Mouse (Mus musculus): ENCODE results near the gene Fcor.
A peak's percentile ranks its signal among the peaks of the same experiment; 100 is the strongest.

Fcor gene

DNA sequence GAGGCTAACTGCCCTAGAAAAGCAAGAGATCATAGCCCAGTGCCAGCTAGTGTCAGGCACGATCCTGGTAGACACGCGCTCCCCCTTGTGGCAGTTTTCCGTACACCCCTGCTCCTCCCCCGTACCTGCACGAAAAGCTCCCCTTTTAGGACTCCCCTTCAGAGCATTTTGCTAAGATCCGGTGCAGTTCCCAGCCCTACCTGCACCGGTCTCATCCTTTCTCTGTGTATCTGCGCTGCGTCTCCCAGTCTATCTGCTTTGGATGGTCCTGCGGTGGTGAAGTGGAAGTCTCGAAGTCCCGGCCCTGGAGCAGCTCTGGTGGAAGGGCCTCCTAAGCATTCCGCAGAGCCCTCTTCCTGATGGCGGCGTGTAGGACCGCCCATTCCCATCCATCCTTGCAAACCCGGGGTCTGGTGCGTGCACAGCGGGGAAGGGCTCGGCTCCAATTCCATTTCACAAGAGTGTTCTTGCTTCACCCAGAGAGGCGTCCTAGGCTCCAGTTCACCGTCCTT, at the start of gene Fcor:
Gene Fcor, minus strand, starts transcription at position 383 of the 512 bp plus-strand sequence.
- DNase-seq (ENCODE audit: low read depth, low spot score) = peak; percentile 42

DNA sequence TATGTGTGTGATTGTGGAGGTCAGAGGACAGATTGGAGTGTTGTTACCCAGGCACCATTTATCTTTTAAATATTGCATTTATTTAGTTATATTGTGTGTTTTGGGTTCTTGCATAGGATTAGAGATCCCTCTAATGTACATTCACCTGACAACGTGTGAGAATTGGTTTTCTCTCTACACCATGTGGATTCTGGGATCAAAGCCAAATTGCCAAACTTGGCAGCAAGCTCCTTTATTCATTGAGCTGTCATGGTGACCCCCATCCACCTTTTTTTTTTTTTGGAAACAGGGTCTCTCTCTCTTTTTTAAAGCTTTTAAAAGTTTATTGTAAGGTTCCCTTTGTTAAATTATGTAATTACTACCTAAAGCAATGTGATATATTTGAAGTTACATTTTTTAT, 48.9 kb upstream of the Fcor start:
- no peak for DNase-seq (ENCODE audit: low read depth, low spot score)

DNA sequence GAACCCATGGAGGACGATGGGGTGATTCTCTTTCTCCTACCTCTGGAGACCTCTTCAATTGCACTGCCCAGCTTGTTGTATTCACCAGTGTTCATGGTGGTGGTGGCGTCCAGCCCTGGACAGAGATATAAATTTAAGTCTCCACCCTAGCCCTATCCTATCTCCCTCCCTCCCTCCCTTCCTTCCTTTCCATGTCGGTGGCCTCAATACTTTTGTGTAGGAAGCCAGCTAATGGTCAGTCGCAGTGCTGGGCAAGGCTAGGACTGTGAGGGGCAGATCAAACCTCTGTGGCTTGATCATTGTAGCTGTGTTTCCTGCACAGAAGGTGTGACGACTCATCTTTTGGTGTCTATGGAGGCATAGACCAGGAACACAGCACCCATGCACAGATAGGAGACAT, 48.4 kb upstream of the Fcor start, which contains the start of gene Clec4g:
Gene Clec4g, minus strand, starts transcription at position 101 of the 400 bp plus-strand sequence.
- DNase-seq (ENCODE audit: low read depth, low spot score) = no peak

DNA sequence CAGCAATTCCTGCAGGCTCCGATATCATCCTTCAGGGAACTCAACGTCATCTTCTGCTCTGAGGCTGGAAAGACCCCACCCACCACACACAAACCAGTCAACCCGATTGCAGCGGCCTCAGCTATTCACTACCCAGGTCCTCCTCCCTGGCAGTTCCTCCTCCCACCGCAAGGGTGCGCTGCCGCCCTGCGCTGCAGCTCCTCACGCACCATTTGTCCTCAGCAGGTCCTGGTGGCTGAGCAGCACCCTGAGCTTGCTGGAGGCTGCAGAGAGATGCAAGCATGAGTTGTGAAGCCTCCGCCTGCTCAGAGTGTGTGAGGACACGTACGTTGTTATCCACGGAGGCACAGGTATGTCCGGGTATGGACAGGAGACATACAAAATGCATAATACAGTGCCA, 46.4 kb upstream of the Fcor start:
- DNase-seq (ENCODE audit: low read depth, low spot score) = peak; percentile 29

DNA sequence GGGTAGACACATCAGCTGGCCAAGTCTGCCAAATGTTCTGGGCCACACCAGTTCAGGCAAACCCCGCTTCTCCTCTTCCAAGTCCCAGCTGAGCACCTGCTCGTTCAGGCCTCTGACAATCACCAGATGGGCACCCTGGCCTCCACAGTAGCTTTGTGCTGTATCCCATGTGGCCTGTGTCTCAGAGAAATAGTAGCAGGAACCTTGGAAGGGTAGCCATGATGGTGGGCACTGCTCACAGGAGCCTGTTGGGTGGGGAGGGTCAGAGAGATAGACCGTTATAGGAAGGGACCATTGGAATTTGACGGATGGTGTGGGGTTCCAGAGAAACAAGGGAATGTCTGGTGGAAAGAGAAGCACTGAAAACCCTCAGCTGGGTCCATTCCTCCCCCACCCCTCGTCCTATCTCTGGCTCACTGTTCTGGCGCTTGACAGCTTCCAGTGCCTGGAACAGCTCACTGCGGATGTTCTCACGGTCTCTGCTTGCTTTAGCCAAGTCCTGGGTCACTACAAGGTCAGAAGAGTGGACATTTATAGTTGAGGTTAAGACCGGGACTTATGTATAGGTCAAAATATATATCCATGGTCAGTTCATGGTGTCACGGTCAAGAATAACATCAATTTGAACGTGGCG, 45.3 kb upstream of the Fcor start:
- DNase-seq (ENCODE audit: low read depth, low spot score) = no peak

DNA sequence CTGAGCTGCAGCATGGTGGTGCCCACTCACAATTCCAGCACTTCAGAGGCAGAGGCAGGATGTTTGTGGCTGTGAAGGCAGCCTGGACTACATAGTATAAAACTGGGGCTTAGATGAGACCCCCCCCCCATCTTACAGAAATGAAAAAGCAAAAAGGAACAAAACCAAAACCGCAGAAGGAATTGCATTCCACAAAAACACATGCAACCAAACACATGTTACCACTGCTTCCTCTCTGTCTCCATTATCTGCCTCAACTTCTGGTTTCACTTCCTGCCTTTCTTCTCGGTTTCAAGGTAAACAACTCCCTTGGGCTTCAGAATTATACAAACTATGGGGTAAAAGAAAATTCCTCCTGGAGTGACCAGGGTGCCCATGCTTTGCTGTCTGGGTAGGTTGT, 39.5 kb upstream of the Fcor start:
- no peak for DNase-seq (ENCODE audit: low read depth, low spot score)

DNA sequence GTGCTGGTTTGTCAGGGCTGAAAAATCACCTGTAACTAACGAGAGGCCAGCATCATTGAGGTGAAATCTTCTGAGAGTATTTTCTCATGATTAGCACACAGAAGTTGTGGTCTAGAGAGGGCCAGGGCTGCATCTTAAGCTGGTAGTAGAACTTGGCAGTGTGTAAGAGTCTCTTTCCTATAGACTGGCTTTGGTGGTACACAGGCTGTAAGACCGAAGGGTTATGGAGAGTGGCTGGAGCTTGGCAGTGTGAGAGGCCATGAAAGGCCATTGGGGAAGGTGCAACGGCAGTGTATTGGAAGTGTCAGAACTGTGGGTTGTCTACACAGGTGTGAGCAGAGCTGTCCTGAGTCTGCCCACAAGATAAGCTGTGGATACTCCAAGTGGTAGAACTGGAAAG, 38.1 kb upstream of the Fcor start:
- no peak for DNase-seq (ENCODE audit: low read depth, low spot score)

DNA sequence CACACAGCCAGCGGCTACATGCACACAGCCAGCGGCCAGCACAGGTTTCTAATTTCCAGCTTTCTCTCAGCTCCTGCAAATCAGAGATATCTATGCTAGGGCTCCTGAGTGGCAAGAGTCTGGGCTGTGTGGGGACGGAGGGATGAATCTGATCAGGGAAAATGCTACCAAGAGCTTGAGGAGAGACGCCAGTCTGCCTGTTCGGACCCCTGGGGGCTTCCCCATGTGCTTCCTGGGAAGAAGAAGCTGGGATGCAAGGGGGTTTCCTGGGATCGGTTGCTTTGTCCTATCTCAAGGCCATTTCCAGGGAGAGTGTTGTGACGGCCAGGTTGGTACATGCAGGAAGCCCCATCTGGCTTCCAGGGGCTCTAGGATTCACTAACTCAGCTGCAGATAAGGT, 35.4 kb upstream of the Fcor start:
- DNase-seq (ENCODE audit: low read depth, low spot score) = no peak

DNA sequence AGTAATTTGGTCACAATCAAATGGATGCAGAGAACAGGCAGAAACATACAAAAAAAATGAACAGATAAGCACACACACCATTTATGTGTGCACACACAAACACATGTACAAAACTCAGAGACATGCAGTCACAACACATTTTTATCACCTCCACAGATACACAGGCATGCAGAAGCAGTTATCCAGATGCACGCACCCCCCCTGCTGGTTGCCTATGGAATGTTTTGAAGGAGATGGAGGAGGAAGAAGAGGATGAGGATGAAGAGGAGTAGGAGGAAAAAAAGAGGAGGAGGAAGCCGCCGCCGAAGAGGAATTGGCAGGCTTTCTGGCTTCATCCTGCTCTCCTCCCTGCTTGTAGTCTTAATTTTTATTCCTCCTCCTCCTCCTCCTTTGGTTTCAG, 33.5 kb upstream of the Fcor start:
- DNase-seq (ENCODE audit: low read depth, low spot score) = no peak

DNA sequence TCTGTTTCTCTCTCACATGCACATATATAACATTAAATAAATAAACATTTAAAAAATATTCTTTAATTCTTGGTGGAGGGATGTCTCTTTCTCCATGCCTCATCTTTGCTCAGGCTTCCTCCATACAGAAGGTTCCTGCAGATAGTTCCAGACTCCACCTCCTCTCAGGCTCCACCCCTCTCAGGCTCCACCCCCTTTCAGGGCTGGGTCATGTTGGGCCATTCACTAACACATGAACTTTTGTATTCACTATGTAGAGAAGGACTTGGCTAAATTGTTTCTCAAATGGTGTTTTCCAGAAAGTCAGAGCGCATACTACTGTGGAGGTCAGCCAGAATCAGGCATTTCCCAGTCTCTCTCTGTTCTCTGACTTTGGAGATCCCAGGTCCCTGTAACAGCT, 29.3 kb upstream of the Fcor start:
- DNase-seq (ENCODE audit: low read depth, low spot score) = no peak

DNA sequence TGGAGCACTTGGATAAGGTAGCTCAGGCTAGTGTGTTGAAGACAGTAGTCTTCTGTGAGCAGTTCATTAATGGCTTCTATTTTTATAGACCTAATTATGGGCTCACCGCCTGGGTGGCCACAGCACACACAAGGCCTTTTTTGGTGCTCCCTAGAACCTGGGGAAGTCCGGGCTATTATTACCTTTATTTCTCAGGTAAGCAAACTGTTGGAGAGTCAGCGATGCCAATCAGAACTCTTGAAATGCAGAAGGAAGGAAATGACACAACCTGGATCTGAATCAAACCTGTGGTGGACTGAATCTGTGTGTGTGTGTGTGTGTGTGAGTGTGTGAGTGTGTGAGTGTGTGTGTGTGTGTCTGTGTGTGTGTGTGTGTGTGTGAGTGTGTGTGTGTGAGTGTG, 22.0 kb upstream of the Fcor start, which contains the start of gene Fcer2a:
Gene Fcer2a, minus strand, starts transcription at position 55 of the 400 bp plus-strand sequence.
- DNase-seq (ENCODE audit: low read depth, low spot score) = no peak

DNA sequence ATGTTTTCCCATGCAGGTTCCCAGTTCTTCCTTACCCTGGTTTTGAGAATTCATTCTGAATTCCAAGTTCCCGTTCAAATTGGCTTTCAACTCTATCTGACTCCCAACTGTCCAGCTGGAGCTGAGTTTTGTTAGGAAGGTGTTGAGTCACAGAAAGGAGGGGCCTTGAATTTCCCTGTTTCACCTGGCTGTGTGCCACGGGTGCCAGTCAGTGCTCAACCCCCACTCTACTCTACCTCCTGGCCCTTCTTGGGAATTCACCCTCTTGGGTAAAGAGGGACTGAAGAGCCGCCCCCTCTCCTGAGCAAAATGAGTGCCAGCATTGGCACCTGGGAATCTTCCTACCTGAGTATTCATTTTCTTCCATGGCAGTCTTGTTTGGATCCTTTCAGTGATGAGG, 18.6 kb upstream of the Fcor start:
- no peak for DNase-seq (ENCODE audit: low read depth, low spot score)

DNA sequence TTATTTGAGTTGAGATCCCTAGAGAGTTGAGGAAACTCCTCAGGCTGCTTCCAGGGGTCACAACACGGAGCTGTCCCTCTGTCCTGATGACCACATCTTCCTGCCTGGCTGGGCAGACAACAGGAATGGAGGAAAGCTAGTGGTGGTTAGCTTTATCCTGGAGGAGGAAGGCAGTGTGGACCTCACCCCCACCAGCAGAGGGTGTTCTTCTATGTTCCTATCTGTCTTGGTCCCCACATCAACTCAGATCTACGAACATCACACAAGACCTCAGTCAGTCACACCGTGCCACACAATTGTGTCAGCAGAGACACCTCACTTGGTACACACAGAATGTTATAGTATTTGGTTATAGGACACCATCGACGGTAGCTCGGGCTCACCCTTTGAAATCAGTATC, 15.4 kb upstream of the Fcor start:
- DNase-seq (ENCODE audit: low read depth, low spot score) = no peak

DNA sequence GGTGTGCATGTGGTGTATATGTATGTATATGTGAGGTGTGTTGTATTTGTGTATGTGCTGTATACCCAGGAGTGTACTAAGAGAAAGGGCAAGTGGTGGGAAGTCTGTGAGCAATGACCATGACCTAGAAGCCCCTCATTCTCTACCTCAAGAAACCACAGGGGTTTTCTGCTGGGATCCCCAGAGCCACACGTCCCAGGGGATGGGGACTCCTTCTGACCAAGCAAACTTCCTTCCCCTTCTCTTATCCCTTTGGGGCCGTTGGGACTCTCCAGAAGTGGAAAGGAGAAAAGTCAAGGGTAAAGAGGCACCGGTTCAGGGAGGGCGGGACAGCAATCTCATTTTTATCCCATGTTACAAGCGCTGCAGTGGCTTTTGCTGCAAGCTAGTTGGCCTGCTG, 13.3 kb upstream of the Fcor start:
- no peak for DNase-seq (ENCODE audit: low read depth, low spot score)

DNA sequence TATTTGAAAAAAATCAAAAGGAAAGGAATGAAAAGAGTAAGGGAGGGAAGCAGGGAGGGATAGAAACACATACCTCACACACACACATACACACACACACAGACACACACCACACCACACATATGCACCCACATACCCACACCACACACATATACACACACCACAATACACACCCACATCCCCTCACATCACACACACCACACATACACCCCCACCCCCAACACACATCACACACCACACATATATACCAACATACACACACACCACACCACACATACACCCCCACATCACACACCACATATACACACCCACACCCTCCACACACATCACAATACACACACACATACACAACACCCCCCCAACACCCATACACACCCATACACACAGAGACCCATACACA, 12.4 kb upstream of the Fcor start:
- DNase-seq (ENCODE audit: low read depth, low spot score) = no peak

DNA sequence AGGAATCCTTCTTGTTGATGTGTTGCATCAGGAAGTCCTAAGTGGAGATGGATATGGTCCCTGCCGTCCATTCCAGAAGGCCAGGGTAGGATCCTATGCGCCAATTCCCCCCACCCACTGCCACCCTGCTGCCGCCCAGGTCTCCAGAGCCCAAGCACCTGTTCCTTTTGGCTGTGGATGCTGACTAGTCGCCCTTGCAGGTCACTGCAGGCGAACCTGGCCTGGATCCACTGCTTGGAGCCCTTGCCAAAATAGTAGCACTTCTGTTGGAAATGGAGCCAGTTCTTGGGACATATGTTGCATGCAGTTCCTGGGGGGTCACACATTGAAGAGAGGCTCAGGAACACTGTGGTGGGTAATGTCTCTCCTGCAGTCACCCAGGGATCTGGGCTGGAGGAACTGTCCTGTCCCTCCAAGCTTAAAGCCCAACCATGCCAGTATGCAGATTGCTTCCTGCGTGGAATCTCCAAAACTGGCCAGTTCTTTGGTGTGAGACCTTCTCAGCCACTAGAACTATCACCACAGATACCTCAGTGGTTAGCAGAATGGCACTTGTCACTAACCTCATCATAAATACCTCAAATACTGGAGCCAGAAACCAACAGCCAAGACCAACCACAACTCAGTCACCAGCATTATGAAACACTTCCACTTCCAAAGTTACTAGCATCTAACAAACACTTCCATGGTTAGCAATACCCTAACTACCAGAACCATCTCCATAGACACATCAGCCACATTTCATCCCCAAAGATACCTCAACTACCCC, 11.4 kb upstream of the Fcor start:
- no peak for DNase-seq (ENCODE audit: low read depth, low spot score)

DNA sequence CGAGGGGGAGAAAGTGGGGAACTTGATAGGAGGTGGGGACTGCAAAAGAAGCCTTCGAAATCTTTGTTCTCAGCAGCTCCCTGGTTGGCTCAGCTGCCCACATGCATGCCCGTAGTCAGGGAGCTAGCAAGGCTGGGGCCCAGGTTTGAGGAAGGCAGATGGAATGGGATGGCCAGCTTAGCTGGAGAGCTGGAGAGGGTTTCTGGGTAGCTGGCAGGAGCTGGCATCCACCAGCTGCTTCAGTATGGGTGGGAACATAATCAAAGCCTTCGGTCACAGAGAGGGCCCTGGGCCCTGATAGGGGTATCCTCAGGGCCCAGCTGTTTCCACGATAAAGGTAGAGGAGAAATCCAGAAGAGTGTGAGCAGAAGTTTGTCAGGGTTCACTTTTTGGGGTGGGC, 10.3 kb upstream of the Fcor start:
- no peak for DNase-seq (ENCODE audit: low read depth, low spot score)

DNA sequence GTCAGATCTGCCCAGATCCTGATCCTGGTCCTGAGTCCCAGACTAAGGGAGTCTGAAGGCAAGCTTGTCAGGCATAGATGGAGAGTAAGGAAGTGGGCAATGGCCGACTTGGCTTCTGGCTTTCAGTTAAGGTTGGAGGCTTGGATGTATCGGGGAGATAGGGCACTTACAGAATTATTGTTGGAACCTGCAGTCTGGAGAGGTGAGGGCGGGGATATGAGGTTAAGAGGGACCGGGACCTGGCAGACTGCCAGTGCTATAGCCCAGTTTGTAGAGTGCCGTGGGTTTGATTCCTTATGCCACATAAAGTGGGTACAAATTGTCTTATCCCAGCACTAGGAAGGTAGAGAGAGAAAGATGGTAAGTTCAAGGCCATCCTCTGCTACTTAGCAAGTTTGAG, 7.5 kb upstream of the Fcor start:
- no peak for DNase-seq (ENCODE audit: low read depth, low spot score)

DNA sequence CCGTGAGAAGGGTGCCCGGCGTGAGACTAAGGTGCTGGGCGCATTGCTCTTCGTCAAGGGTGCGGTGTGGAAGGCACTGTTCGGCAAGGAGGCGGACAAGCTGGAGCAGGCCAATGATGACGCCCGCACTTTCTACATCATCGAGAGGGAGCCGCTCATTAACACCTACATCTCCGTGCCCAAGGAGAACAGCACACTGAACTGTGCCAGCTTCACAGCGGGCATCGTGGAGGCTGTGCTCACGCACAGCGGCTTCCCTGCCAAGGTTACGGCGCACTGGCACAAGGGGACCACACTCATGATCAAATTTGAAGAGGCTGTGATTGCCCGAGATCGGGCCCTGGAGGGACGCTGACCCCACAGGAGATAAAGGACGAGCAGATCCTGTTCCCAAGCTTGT, 7.1 kb upstream of the Fcor start:
- DNase-seq (ENCODE audit: low read depth, low spot score) = no peak

DNA sequence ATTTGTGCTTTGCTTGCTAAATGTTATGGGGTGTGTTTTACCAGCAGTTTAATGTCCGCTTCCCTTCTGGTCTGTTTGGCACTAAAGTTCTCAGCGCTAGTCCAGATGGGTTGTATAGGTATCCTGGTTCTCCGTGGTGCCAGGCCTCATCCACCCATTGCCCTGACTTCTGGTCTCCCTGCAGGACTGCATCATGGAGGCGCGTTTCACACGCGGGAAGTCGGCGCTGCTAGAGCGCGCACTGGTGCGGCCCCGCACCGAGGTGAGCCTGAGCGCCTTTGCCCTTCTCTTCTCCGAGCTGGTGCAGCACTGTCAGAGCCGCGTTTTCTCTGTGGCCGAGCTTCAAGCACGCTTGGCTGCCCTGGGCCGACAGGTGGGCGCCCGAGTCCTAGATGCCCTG, 6.7 kb upstream of the Fcor start:
- no peak for DNase-seq (ENCODE audit: low read depth, low spot score)

DNA sequence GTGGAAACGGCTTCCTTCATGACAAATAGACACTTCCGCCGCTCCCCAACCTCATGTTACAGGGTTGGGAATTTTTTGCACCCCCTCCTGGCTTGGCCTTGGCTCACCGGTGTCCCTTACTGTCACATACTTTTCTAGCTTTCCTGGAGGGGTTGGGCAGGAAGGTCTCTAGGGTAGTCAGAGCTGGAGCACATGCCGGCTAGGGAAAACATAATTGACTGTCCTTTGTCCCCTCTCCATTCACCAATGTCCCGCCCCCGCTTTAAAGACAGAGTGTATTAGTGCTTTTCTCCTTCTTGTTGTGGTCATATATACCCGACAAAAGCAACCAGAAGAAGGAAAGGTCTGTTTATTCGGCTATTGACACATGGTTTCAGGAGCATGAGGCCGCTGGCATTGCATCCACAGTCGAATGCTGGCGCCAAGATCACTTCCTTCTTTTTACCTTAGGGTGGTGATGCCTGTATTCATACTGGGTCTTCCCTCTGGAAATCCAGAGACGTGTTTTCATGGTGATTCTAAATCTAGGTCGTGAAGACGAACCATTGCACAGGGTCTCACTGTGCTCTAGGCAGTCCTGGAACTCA, 4.9 kb upstream of the Fcor start:
- no peak for DNase-seq (ENCODE audit: low read depth, low spot score)

DNA sequence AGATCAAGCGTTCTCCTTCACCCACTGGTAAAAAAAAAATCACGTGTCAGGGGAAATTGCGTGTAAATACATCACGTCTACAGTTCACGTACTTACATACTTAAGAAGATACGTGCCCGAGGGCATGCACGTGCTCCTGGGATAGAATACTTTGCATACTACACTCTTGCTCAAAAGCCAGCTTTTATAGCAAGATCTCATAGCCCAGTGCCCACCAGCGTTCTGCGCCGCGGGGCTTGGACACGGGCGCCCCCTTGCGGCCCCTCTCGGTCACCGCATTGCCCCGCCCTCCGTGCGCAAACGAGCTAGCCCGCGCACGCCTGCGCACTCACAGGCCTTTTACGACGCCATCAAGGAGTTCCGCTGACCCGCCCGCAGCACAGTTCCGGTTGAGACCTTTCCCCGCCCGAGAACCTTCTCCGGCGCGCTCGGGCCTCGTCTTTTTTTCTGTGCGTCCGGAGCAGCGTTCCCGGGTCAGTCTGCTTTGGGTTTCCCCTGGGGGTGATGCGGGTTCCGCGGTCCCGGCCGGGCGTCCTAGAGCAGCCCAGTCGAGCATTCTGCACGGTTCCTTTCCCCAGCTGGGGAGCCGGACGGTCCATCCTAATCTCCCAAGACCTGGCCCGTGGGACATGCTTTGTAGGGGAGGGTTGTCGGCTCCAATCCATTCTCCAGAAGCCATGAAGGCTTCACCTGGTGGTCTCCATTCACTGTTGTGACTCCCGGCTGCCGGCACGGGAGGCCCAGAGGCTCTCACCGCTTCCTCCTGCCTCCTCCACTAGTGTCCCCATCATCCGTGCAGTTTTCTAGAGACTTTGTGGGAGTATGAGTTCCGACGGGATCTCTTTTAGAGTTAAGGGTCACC, 4.2 kb upstream of the Fcor start, which contains the start of gene Trappc5:
Gene Trappc5, plus strand, starts transcription at position 169 of the 862 bp plus-strand sequence.
- DNase-seq (ENCODE audit: low read depth, low spot score) = peak; percentile 82

All from c-Kit-negative CD71-positive TER-119-positive erythroid progenitor cells, embryonic 14.5 days (primary cell).